Mouse (Mus musculus) layer of hippocampus, postnatal 25 days (tissue): ENCODE data around the gene Btbd35f25. TPM values are rescaled to one million over a fixed set of nuclear protein-coding genes. Genes with fewer than 3 reads are reported as not detected.
"Not testable (repeated sequence)": the region's sequence is repeated elsewhere in the genome, so short reads cannot be mapped to it uniquely, and the experiment has no call there.

Experiments used
- DNase-seq, 2 experiments: peaks; one replicate each; pipeline ENCODE4 v3.0.0; 2022; ENCODE audit warnings: mixed read lengths in 2 of 2, low spot score in 1 of 2; ENCODE audit errors: extremely low spot score in 1 of 2
- total RNA-seq, 2 experiments: library from RNA; stranded (reverse); gene quantifications; 2 replicates each; pipeline ENCODE4 v1.2.3; 2021

Gene Btbd35f25
- total RNA-seq, result not detected

DNA sequence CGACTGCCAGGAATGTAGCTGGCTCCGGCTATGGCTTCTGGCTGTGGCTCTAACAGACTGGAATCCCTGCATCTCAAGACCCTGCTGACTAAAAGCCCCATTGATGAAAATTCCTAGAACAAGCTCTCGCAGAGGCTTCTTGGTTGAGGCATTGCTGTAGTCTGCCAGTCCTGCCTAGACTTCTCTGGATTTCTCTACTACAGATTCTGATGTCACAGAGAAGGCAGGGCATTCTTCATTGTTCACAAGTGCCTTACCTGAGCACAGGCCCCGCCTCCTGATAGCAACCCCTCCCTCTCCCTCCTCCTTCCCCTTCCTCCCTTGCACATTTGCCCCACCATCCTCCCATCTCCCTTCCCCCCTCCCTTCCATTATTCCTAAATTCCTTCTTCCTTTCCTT lies at the start of gene Btbd35f25:
Gene Btbd35f25, minus strand, starts transcription at position 101 of the 400 bp plus-strand sequence.
- DNase-seq, result not testable (repeated sequence)

DNA sequence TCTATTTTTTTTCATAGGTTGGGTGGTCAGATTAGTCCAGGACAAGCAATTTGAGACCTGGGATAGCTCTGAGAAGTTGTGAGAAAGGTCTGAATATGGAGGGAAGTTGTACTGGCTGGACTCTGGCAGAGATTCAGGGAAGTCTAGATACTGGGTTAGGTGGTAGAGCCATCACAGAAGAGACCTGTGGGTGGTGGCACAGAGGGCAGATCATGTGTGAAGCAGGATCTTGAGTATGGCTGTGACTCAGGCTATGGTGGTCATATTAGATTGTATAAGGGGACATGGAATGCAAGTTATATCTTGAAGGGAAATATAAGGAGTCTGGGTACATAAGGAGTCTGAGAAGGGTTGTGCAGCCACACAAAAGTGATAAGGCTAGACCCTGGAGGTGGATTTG lies 49.3 kb upstream of the Btbd35f25 start:
- DNase-seq, result no peak

DNA sequence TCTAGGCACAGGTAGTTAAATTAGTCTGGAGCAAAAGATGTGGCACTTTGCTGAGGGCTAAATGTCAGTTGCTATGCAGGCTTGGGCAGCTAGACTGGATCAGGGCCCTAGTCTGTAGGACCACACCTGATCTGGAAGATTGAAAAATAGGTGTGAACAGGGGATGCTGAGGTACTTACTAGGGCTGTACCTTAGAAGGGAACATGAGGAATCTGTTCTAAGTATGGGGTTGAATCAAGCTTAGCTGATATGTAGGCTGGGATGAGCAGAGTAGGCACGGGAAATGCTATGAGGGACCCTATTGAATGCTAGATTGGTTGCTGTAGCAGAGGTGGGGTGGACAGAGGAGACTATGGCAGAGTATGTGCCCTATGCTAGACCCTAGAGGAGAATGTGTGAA lies 47.0 kb upstream of the Btbd35f25 start:
- no peak for DNase-seq

DNA sequence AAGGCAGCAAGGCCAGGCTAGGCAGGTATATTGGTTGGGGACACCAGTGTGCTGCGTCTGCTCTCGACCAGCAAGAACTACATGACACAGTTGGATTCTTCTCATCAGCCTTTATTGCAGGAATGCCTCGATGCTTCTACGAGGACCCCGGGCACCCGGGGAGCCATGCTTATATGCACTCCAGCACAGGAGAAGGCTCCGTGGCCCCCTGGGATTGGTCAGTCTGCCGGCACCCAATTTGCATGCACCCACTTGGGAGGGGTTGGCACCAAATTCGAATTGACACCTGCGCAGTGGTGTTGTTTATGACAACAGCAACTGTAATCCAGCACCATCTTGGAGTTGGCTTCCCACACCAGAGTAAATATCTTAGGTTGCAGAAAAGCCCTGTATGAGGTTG lies 28.1 kb upstream of the Btbd35f25 start:
- no peak for DNase-seq

DNA sequence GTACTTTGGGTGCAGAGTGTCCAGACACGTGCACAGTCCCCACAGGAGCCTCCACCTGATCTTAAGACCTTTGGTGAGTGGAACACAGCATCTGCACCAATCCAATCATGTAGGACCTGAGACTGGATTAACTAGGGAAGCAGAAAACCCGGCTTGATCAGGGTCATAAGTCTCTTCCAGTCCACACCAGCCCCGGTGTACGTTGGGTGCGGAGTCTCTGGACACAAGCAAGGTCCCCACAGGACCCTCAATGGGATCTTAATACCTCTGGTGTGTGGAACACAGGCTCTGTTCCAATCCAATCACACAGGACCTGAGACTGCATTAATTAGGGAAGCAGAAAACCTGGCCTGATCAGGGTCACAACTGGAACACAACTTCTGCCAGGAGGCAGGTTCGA lies 20.0 kb upstream of the Btbd35f25 start:
- DNase-seq, result no peak

Other genes with a start within 250 kb of the Btbd35f25 start
- not detected for gene Gm21883, start 142.9 kb downstream of the Btbd35f25 start, total RNA-seq
- gene Spin2e, start 98.2 kb downstream of the Btbd35f25 start, total RNA-seq, result not detected
- gene Gm21637, start 244.9 kb upstream of the Btbd35f25 start, total RNA-seq, result not detected